Mouse (Mus musculus): ENCODE measurements around the gene C1qtnf4.

The C1qtnf4 gene

DNA sequence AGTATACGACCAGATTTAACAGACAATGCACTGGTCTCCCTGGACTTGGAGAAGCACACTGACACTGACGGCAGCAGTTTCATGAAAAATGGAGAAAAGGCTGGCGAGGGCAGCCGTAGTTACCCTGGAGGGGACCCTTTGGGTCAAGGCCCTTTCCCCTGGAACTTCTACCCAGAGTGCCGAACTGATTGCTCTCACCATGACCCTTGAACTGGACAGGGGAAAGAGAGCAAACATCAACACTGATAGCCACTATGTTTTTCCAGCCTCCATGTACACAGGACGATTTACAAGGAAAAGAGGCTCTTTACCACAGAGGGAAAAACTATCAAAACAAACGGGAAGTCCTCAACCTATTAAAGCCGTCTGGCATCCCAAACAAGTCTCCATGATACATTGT is 46.2 kb downstream of the C1qtnf4 start:
- DNase-seq (ENCODE audit: low spot score in 2 of 2) = no peak

- DNase-seq (ENCODE audit: low spot score in 2 of 2) = no peak
Measured at GRCm38 (mm10) chr2:90932273-90932672, 46.6 kb downstream of the C1qtnf4 start.

DNA sequence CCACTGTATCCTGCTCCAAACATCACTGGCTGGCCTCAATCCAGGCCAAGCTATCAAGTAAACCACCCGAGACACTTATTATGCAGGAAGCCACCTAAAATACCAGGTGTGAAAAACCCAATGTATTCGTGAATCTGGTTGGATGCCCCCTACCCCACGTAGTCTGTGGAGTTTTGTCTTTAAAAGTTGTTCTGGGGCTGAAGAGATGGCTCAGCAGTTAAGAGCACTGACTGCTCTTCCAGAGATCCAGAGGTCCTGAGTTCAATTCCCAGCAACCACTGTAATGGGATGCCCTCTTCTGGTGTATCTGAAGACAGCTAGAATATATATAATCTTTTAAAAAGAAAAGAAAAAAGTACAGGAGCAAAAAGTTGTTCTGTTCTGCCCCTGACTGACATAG is 52.7 kb downstream of the C1qtnf4 start:
- DNase-seq (ENCODE audit: low spot score in 2 of 2) = no peak

GRCm38 (mm10) chr2:90939750-90940149 is 54.1 kb downstream of the C1qtnf4 start:
- DNase-seq (ENCODE audit: low spot score in 2 of 2) = no peak

Measured in right cerebral cortex, postnatal 36 days (tissue).